Mouse (Mus musculus) small intestine, adult 10 weeks (tissue): ENCODE data around the gene A4galt. TPM values are rescaled to one million over a fixed set of nuclear protein-coding genes. Genes with fewer than 3 reads are reported as not detected.

Experiments
- polyA plus RNA-seq: library from polyadenylated mRNA; stranded (reverse); fragments of 350-450 nt; fragmentation: Illumina TruSeq; extraction: RNeasy Lipid Tissue Mini Kit (QIAGEN cat#74804); gene quantifications from one replicate; pipeline ENCODE4 v1.2.3, GENCODE M21; 2014; ENCODE audit warnings: low replicate concordance

A4galt gene
- not detected for polyA plus RNA-seq

GRCm38 (mm10) chr15:83251176-83252004, at the start of gene A4galt:
TSS of gene A4galt (minus strand) at chr15:83251774.

Other genes with a start within 250 kb of the A4galt start
- gene Nfam1, start 218.5 kb downstream of the A4galt start, polyA plus RNA-seq = 0.26 TPM
- gene Serhl, start 162.3 kb downstream of the A4galt start, polyA plus RNA-seq = 5.9 TPM
- 0.67 TPM for gene Rrp7a, start 129.0 kb downstream of the A4galt start, polyA plus RNA-seq
- gene Poldip3, start 102.4 kb downstream of the A4galt start, polyA plus RNA-seq = 15.9 TPM
- gene Cyb5r3, start 79.2 kb downstream of the A4galt start, polyA plus RNA-seq = 107 TPM
- 45.9 TPM for gene Arfgap3, start 98.5 kb upstream of the A4galt start, polyA plus RNA-seq
- gene Pacsin2, start 212.8 kb upstream of the A4galt start, polyA plus RNA-seq = 28.1 TPM